Mouse (Mus musculus): ENCODE measurements around the gene Pcif1.

DNA sequence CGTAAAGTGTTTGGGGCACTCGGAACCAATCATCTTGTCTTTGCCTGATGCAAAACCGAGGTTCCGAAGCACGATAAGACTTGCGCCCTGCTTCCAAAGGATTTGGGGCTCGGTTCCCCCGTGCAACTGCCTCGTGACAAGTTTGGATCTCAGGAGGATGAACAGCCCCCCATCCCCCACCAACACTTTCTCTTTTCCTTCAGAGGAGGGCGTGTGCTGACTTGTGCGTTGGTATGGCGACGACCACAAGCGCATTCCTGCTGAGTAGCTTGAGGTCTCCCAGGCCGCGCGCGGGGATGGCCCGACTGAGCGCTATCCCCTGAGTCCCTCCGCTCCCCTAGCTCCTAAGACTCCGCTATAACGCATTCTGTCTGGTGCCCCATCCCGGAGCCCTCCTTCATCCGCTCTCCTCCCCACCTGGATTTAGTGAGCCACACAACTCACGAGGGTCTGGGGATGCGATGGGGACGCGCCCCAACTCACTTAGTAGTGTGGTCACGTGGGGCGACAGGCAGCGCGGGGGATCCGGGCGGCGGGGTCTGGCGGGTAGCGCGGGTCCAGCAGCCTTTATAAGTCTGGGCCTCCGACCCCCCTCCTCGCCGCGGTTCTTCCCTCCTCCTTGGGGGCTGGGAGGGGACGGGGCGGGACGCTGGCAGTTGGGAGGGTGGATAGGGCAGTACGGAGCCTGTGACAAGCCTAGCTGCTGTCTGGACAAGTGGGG is 21.8 kb upstream of the Pcif1 start, which contains the start of gene Pltp:
- peak; percentile 72 for TF ChIP-seq POLR2A (IDR thresholded peaks at IDR 0.05; ENCODE audit: insufficient read length, low read depth)
- peak in 1 of 3 experiments; percentile 25 for TF ChIP-seq MYOG (IDR thresholded peaks at IDR 0.05; ENCODE audit: control insufficient read depth in 1 of 3, insufficient read depth in 1 of 3, insufficient read length in 2 of 3, low read depth in 2 of 3)
- TF ChIP-seq CEBPB (IDR thresholded peaks at IDR 0.05; ENCODE audit: insufficient read depth, poor library complexity, severe bottlenecking): no peak
